Mouse (Mus musculus) intestine, postnatal 0 days (tissue): ENCODE results near the gene Slc26a5. TPM values are rescaled to one million over a fixed set of nuclear protein-coding genes. Genes with fewer than 3 reads are reported as not detected.
A peak's percentile ranks its signal among the peaks of the same experiment; 100 is the strongest.

ENCODE experiments used
- ATAC-seq: fragments of 200-750 bp; cut with Nextera tagmentation; 2 replicates; pipeline ENCODE4 v1.8.0; 2017; ENCODE audit warnings: mild to moderate bottlenecking, moderate TSS enrichment, moderate library complexity
- H3K27ac ChIP-seq: fragments of 300-500 bp; sonication (generic); 2 replicates; pipeline ENCODE4 v1.5.1; 2014; ENCODE audit warnings: mild to moderate bottlenecking, low read depth, low read length, moderate library complexity
- H3K27me3 ChIP-seq: fragments of 300-500 bp; sonication (generic); replicated peaks from 2 replicates; pipeline ENCODE4 v1.6.1; 2014; ENCODE audit warnings: low read length, mixed read lengths; ENCODE audit not compliant: control insufficient read depth, insufficient read depth
- H3K36me3 ChIP-seq: fragments of 300-500 bp; sonication (generic); 2 replicates; pipeline ENCODE4 v1.6.1; 2014; ENCODE audit warnings: mild to moderate bottlenecking, moderate library complexity; ENCODE audit not compliant: control insufficient read depth, insufficient read depth
- H3K4me1 ChIP-seq: fragments of 300-500 bp; sonication (generic); replicated peaks from 2 replicates; pipeline ENCODE4 v1.6.1; 2014; ENCODE audit warnings: antibody characterized with exemption, low read length, mixed read lengths; ENCODE audit not compliant: control insufficient read depth, insufficient read depth
- H3K4me2 ChIP-seq: fragments of 300-500 bp; sonication (generic); replicated peaks from 2 replicates; pipeline ENCODE4 v1.6.1; 2014; ENCODE audit warnings: low read depth, mild to moderate bottlenecking, moderate library complexity
- H3K4me3 ChIP-seq: fragments of 300-500 bp; sonication (generic); 2 replicates; pipeline ENCODE4 v1.5.1; 2014; ENCODE audit warnings: low read depth, low read length
- H3K9ac ChIP-seq: fragments of 300-500 bp; sonication (generic); 2 replicates; pipeline ENCODE4 v1.6.1; 2014; ENCODE audit warnings: mild to moderate bottlenecking, low read depth, low read length
- H3K9me3 ChIP-seq: fragments of 300-500 bp; sonication (generic); 2 replicates; pipeline ENCODE4 v1.6.1; 2016; ENCODE audit warnings: mixed run types; ENCODE audit not compliant: control insufficient read depth
- CTCF ChIP-seq: sonication (generic); IDR thresholded peaks from 2 replicates; pipeline ENCODE4 v1.5.1; 2016; ENCODE audit warnings: low read depth, mild to moderate bottlenecking, control low read depth, antibody characterized with exemption, moderate library complexity
- WGBS: fragments of 180-500 bp; shearing (Covaris S2); extraction: QIAGEN DNeasy Blood & Tissue Kit; methylation state at CpG from one replicate; pipeline ENCODE4 v1.1.7; 2014; 5-methylcytosine and 5-hydroxymethylcytosine counted together
- polyA plus RNA-seq: library from polyadenylated mRNA; unstranded; fragments of >200 nt; fragmentation: Nextera tagmentation; extraction: Ambion mirVana; gene quantifications from 2 replicates; pipeline ENCODE4 v1.2.1, GENCODE M21; 2015

Slc26a5 gene
- polyA plus RNA-seq, 1 experiment from 2014 or later = 0.07 TPM

DNA sequence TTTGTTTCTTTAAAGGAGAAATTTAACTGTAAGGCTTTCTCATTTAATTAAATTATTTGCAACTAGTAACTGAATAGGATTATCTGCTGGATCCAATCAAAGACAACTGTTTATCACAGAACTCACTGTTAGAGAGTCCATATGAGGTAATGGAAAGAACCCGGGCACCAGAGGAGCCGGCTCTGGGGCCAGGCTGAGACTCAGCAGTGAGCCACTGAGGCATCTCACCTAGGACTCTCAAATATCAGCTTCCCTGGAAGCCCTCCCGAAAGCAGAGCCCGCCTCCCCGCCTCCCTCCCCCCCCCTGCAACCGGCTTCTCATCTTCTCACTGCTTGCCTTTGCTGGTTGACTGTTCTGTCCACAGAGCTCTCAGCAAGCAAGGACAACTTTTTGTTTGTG, 37.8 kb downstream of the Slc26a5 start:
- Histone ChIP-seq H3K36me3 (no peaks in the 10 kb centered on the region), H3K27ac (no peak overlapping the region), H3K9me3 (no peaks in the 10 kb centered on the region), H3K4me1 (no peaks in the 10 kb centered on the region), H3K9ac (no peak overlapping the region), H3K27me3 (no peaks in the 10 kb centered on the region), H3K4me3 (no peak overlapping the region), H3K4me2 (no peak overlapping the region)
- no peak for ATAC-seq
- WGBS = 22% methylated on average over 6 of the region's 6 CpGs
- TF ChIP-seq CTCF = no peak

DNA sequence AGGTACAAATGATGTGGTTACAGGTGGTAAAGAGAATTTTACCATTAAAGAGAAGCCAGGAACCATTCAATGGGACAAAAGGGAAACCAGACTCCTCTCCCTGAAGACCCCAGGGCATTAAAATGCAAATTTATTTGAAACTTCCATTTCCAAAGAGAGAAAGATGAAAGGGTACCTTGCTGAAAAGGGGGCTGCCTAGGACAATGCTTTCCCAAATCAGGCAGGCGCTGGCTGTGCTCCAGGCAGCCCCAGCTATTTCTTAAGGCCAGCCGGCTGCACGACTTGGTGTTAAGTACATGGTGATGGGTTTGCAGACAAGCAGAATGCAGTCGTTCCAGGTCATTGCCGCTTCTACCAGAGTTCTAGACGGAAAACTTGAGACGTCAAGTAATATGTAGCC, 39.0 kb downstream of the Slc26a5 start:
- Histone ChIP-seq H3K27ac (no peak overlapping the region), H3K9me3 (no peaks in the 10 kb centered on the region), H3K4me2 (no peak overlapping the region), H3K4me3 (no peak overlapping the region), H3K9ac (no peak overlapping the region), H3K36me3 (no peaks in the 10 kb centered on the region), H3K4me1 (no peaks in the 10 kb centered on the region), H3K27me3 (no peaks in the 10 kb centered on the region)
- TF ChIP-seq CTCF = no peak
- ATAC-seq = no peak
- 68% methylated on average over 7 of the region's 7 CpGs for WGBS

DNA sequence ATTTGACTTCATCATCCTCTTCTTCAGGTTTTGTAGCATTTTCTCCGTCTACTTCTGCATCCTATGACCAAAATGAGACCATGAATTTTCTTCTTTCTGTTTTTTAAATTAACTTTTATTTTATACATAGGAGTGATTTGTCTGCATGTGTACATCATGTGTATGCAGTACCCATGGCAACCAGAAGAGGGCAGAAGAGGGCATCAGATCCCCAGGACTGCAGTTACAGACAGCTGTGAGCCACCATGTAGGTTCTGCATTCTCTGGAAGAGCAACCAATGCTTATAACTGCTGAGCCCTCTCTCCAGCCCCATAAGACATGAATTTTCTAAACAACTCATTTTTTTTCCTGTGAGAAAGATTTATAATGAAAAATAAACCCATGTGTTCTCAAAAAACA, 51.4 kb downstream of the Slc26a5 start:
- H3K4me1 ChIP-seq = no peaks in the 10 kb centered on the region
- no peak overlapping the region for H3K27ac ChIP-seq
- no peaks in the 10 kb centered on the region for H3K36me3 ChIP-seq
- no peaks in the 10 kb centered on the region for H3K9me3 ChIP-seq
- no peaks in the 10 kb centered on the region for H3K27me3 ChIP-seq
- 52% methylated on average over 1 of the region's 1 CpGs for WGBS
- no peak overlapping the region for H3K9ac ChIP-seq
- H3K4me2 ChIP-seq = no peak overlapping the region
- no peak overlapping the region for H3K4me3 ChIP-seq
- TF ChIP-seq CTCF = peak; percentile 76
- ATAC-seq = no peak

DNA sequence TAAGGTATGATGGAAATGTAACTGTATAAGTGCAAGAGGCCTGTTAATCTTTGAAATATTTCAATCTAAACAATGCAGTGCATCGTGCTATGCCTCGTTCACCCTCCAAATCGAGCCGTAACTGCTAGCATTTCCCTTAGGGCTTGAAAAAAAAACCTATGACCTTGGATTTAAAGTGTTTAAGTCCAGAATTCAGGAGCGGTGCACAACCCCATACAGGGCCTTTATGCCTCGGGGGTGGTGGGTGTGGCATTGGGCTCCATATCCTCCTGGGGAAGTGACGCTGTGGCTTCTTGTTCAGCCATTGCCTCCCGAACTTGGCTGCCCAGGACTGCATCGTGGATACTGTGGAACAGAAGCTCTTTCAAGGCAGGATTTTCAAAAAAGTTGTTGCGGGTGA, 54.5 kb downstream of the Slc26a5 start:
- Histone ChIP-seq H3K27me3 (no peaks in the 10 kb centered on the region), H3K36me3 (no peaks in the 10 kb centered on the region), H3K4me2 (no peak overlapping the region), H3K4me3 (no peak overlapping the region), H3K9ac (no peak overlapping the region), H3K4me1 (no peaks in the 10 kb centered on the region), H3K27ac (no peak overlapping the region), H3K9me3 (no peaks in the 10 kb centered on the region)
- no peak for ATAC-seq
- no peak for TF ChIP-seq CTCF
- WGBS = 77% methylated on average over 10 of the region's 10 CpGs

DNA sequence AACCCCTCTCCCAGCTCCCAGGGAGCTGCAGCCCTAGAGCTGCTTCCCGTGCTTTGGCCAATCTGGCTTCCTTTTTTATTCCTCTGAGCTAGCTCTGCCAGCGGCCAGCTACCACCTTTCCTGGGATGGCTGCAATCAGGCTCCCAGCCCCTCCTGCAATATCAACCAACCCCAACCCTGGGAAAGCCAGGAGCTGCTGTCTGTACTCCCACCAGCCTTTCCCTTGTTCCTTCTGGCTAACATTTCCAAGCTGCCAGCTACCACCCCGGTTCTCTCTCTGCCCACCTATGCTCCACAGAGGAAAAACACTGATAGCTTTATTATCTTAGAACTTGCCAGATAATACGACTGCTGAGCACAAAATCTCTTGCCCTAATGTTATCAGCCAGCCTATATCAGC, 60.6 kb downstream of the Slc26a5 start:
- H3K9ac ChIP-seq = no peak overlapping the region
- no peaks in the 10 kb centered on the region for H3K27me3 ChIP-seq
- no peak overlapping the region for H3K4me3 ChIP-seq
- peaks cover 35% of the 10 kb centered on the region for H3K36me3 ChIP-seq
- H3K9me3 ChIP-seq = no peaks in the 10 kb centered on the region
- no peak overlapping the region for H3K27ac ChIP-seq
- ATAC-seq = no peak
- no peak overlapping the region for H3K4me2 ChIP-seq
- WGBS = 66% methylated on average over 4 of the region's 4 CpGs
- no peaks in the 10 kb centered on the region for H3K4me1 ChIP-seq
- TF ChIP-seq CTCF = no peak

DNA sequence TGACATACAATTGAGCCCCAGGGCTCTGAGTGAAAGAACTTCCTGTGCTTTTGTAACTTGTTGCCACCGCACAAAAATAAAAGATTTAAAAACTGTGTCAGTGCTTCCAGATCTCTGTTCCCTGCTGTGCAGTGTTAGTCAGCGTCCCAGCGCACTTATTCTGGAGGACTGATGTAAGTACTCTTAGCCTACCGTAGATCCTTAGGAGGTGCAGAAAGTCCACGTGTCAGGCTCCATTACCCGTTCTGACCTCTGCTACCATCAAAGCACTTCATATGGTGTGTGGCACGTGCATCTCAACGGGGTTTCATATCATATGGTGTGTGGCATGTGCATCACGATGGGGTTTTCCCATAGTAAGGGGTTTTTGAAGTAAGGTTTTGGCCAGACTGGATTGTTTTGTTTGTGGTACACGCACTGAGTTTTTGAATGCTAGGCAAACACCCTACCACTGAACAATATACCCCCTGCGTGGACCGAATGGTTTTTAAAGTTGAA, 61.7 kb downstream of the Slc26a5 start:
- Histone ChIP-seq H3K9me3 (no peaks in the 10 kb centered on the region), H3K27me3 (no peaks in the 10 kb centered on the region), H3K27ac (no peak overlapping the region), H3K36me3 (peaks cover 45% of the 10 kb centered on the region), H3K9ac (no peak overlapping the region), H3K4me3 (no peak overlapping the region), H3K4me1 (no peaks in the 10 kb centered on the region), H3K4me2 (no peak overlapping the region)
- no peak for ATAC-seq
- no peak for TF ChIP-seq CTCF
- WGBS = 94% methylated on average over 12 of the region's 12 CpGs

DNA sequence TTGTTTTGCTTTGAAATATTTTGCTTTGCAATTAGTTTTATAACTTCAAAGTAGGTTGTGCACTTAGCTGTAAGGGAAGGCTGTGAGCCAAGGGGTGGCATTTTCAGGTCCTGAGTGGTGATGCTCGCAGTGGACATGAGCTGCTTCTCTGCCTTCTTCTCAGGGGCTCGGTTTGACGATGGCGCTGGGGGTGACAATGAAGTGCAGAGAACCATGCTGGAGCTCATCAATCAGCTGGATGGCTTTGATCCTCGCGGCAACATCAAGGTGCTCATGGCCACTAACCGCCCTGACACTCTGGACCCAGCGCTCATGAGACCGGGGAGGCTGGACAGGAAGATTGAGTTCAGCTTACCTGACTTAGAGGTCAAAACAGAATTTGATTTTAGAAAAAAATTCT, 62.5 kb downstream of the Slc26a5 start:
- Histone ChIP-seq H3K4me2 (no peak overlapping the region), H3K4me1 (no peaks in the 10 kb centered on the region), H3K9me3 (no peaks in the 10 kb centered on the region), H3K27ac (no peak overlapping the region), H3K36me3 (peaks cover 50% of the 10 kb centered on the region), H3K4me3 (no peak overlapping the region), H3K9ac (no peak overlapping the region), H3K27me3 (no peaks in the 10 kb centered on the region)
- no peak for ATAC-seq
- WGBS = 95% methylated on average over 9 of the region's 9 CpGs
- no peak for TF ChIP-seq CTCF
